Mouse (Mus musculus) G1E (cell line): ENCODE data around the gene Gm20716. TPM values are rescaled to one million over a fixed set of nuclear protein-coding genes. Genes with fewer than 3 reads are reported as not detected.

Source experiments
- ATAC-seq: 2 replicates; pipeline ENCODE4 v1.8.0; 2016; ENCODE audit warnings: mild to moderate bottlenecking; ENCODE audit not compliant: insufficient number of reproducible peaks, poor library complexity, low FRiP score, severe bottlenecking; ENCODE audit errors: extremely low read depth
- DNase-seq: peaks from one replicate; pipeline ENCODE4 v3.0.0; 2012; ENCODE audit warnings: low spot score
- H3K27me3 ChIP-seq: 2 replicates; pipeline ENCODE4 v1.6.1; 2012; ENCODE audit warnings: mild to moderate bottlenecking, low read length, inconsistent platforms; ENCODE audit not compliant: insufficient read depth
- H3K36me3 ChIP-seq: replicated peaks from 2 replicates; pipeline ENCODE3; 2012; ENCODE audit warnings: mild to moderate bottlenecking, inconsistent platforms
- H3K4me1 ChIP-seq: 2 replicates; pipeline ENCODE4 v1.6.1; 2012; ENCODE audit warnings: low read depth, low read length, inconsistent platforms, mixed read lengths; ENCODE audit not compliant: insufficient read depth
- H3K4me3 ChIP-seq: 2 replicates; pipeline ENCODE4 v1.5.1; 2012; ENCODE audit warnings: low read depth, mild to moderate bottlenecking, inconsistent platforms, low read length, moderate library complexity, mixed read lengths
- H3K9me3 ChIP-seq: replicated peaks from 2 replicates; pipeline ENCODE4 v1.6.1; 2012; ENCODE audit warnings: inconsistent platforms
- CTCF ChIP-seq: IDR thresholded peaks from 2 replicates; pipeline ENCODE4 v1.5.1; 2012; ENCODE audit warnings: low read depth, low read length, inconsistent platforms, mixed read lengths
- GATA1 ChIP-seq: IDR thresholded peaks from 2 replicates; pipeline ENCODE4 v1.6.1; 2012; ENCODE audit warnings: borderline replicate concordance, low read length, inconsistent platforms, mixed read lengths
- GATA2 ChIP-seq: IDR thresholded peaks from 2 replicates; pipeline ENCODE4 v1.6.1; 2012; ENCODE audit warnings: low read depth, low read length, inconsistent platforms, borderline replicate concordance
- POLR2AphosphoS5 ChIP-seq: IDR thresholded peaks from 2 replicates; pipeline ENCODE4 v1.6.1; 2012; ENCODE audit warnings: low read depth, low read length, inconsistent platforms; ENCODE audit not compliant: insufficient replicate concordance
- TAL1 ChIP-seq: conservative IDR thresholded peaks from 2 replicates; pipeline ENCODE4 v1.6.1; 2012; ENCODE audit warnings: low read depth, low read length, inconsistent platforms, mixed read lengths
- polyA plus RNA-seq: library from polyadenylated mRNA; stranded (reverse); fragments of >175 nt; gene quantifications from 2 replicates; pipeline ENCODE4 v1.2.3, GENCODE M21; 2012
- total RNA-seq, 2 experiments: library from RNA; stranded (forward) in 1 of 2; stranded (reverse) in 1 of 2; fragments of 200-1000 nt in 1 of 2; fragments of >200 nt in 1 of 2; fragmentation: Nextera tagmentation in 1 of 2; gene quantifications; 2 replicates each; pipeline ENCODE4 v1.2.3; 2014 to 2017

Gm20716 gene
- total and polyA plus RNA-seq, 3 experiments: 0.01 to 45.8 (median 41.0) TPM

- Histone ChIP-seq H3K27me3 (peaks cover 3% of the 10 kb centered on the region; the same call in 1 of the 2 replicates), H3K4me1 (no peaks in the 10 kb centered on the region), H3K9me3 (peaks cover 52% of the 10 kb centered on the region), H3K4me3 (no peak overlapping the region), H3K36me3 (no peaks in the 10 kb centered on the region)
- ATAC-seq (no peak), DNase-seq (no peak)
- no peak for TF ChIP-seq CTCF
- no peak for TF ChIP-seq GATA1
- TF ChIP-seq GATA2: no peak
- no peak for TF ChIP-seq TAL1
- no peak for TF ChIP-seq POLR2AphosphoS5
Observed at GRCm38 (mm10) chr2:168259046-168259445, 28.9 kb upstream of the Gm20716 start.

GRCm38 (mm10) chr2:168257188-168257587 lies 27.0 kb upstream of the Gm20716 start:
- ATAC-seq (no peak), DNase-seq (no peak)
- no peaks in the 10 kb centered on the region for H3K27me3 ChIP-seq
- H3K4me1 ChIP-seq: no peaks in the 10 kb centered on the region
- H3K4me3 ChIP-seq: no peak overlapping the region
- peaks cover 44% of the 10 kb centered on the region for H3K9me3 ChIP-seq
- H3K36me3 ChIP-seq: no peaks in the 10 kb centered on the region
- TF ChIP-seq GATA2 (no peak), TAL1 (no peak), CTCF (no peak), POLR2AphosphoS5 (no peak), GATA1 (no peak)

GRCm38 (mm10) chr2:168256506-168256905 lies 26.3 kb upstream of the Gm20716 start:
- Histone ChIP-seq H3K9me3 (peaks cover 37% of the 10 kb centered on the region), H3K4me1 (no peaks in the 10 kb centered on the region), H3K4me3 (no peak overlapping the region), H3K27me3 (no peaks in the 10 kb centered on the region), H3K36me3 (no peaks in the 10 kb centered on the region)
- ATAC-seq (no peak), DNase-seq (no peak)
- TF ChIP-seq POLR2AphosphoS5: no peak
- no peak for TF ChIP-seq TAL1
- no peak for TF ChIP-seq GATA1
- no peak for TF ChIP-seq CTCF
- TF ChIP-seq GATA2: no peak

- Histone ChIP-seq H3K9me3 (peaks cover 22% of the 10 kb centered on the region), H3K4me1 (no peaks in the 10 kb centered on the region; the same call in 1 of the 2 replicates), H3K27me3 (no peaks in the 10 kb centered on the region), H3K36me3 (no peaks in the 10 kb centered on the region), H3K4me3 (no peak overlapping the region)
- ATAC-seq (no peak), DNase-seq (no peak)
- TF ChIP-seq TAL1 (no peak), GATA2 (no peak)
Observed at GRCm38 (mm10) chr2:168253822-168254221, 23.7 kb upstream of the Gm20716 start.

GRCm38 (mm10) chr2:168252639-168253292 lies 22.6 kb upstream of the Gm20716 start:
- no peaks in the 10 kb centered on the region for H3K27me3 ChIP-seq
- no peak for TF ChIP-seq TAL1
- no peak for TF ChIP-seq CTCF
- TF ChIP-seq GATA2: no peak
- TF ChIP-seq POLR2AphosphoS5: no peak
- no peak for TF ChIP-seq GATA1
- H3K36me3 ChIP-seq: no peaks in the 10 kb centered on the region
- H3K4me1 ChIP-seq: no peaks in the 10 kb centered on the region; the same call in 1 of the 2 replicates
- DNase-seq (no peak), ATAC-seq (no peak)
- no peak overlapping the region for H3K4me3 ChIP-seq
- H3K9me3 ChIP-seq: peaks cover 18% of the 10 kb centered on the region

GRCm38 (mm10) chr2:168250270-168250669 lies 20.1 kb upstream of the Gm20716 start:
- H3K27me3 ChIP-seq: peaks cover 9% of the 10 kb centered on the region
- TF ChIP-seq POLR2AphosphoS5 (no peak), CTCF (peak; percentile 78)

GRCm38 (mm10) chr2:168248856-168249245 lies 18.7 kb upstream of the Gm20716 start:
- peaks cover 10% of the 10 kb centered on the region for H3K27me3 ChIP-seq
- no peaks in the 10 kb centered on the region for H3K36me3 ChIP-seq
- H3K9me3 ChIP-seq: peaks cover under 1% of the 10 kb centered on the region; the same call in 1 of the 2 replicates
- DNase-seq (peak; percentile 25), ATAC-seq (peak; percentile 30; the same call in 1 of the 2 replicates)
- no peak overlapping the region for H3K4me3 ChIP-seq
- no peaks in the 10 kb centered on the region; the same call in 1 of the 2 replicates for H3K4me1 ChIP-seq
- no peak for TF ChIP-seq GATA1
- TF ChIP-seq POLR2AphosphoS5: no peak
- 0 out of 2 replicates have a peak, but pooled peaks have one; percentile 14 for TF ChIP-seq CTCF

More at GRCm38 (mm10) chr2:168250270-168250669, 20.1 kb upstream of the Gm20716 start:
- ATAC-seq (peak; percentile 74), DNase-seq (peak; percentile 49)
- no peaks in the 10 kb centered on the region; the same call in 1 of the 2 replicates for H3K4me1 ChIP-seq
- H3K36me3 ChIP-seq: no peaks in the 10 kb centered on the region
- H3K9me3 ChIP-seq: peaks cover 4% of the 10 kb centered on the region; the same call in 1 of the 2 replicates
- H3K4me3 ChIP-seq: no peak overlapping the region
